Mouse (Mus musculus) left cerebral cortex, adult 2 months (tissue): Measurements from ENCODE around the gene Zc3h18. TPM values are rescaled to one million over a fixed set of nuclear protein-coding genes. Genes with fewer than 3 reads are reported as not detected.

Experiments
- DNase-seq, 2 experiments: peaks; one replicate each; pipeline ENCODE4 v3.0.0; 2021 to 2022; ENCODE audit warnings: low spot score in 2 of 2, mixed read lengths in 1 of 2; ENCODE audit errors: extremely low spot score in 1 of 2
- H3K27ac ChIP-seq: fragments of 200-600 bp; 2 replicates; pipeline ENCODE4 v1.8.1; 2022
- H3K4me3 ChIP-seq: fragments of 200-600 bp; 2 replicates; pipeline ENCODE4 v1.8.1; 2022
- CTCF ChIP-seq: fragments of 200-600 bp; IDR thresholded peaks from 2 replicates; pipeline ENCODE4 v1.8.1; 2022; ENCODE audit warnings: antibody characterized with exemption, mild to moderate bottlenecking, moderate library complexity
- intact Hi-C: fragments of 180-260 bp; cut with DNase I; formaldehyde crosslinking; loops from one replicate; pipeline ENCODE4 v1.15.1; 2025
- long read RNA-seq, 2 experiments: library from polyadenylated mRNA; stranded (forward); transcript quantifications; one replicate each; pipeline ENCODE4 v2.0.0; 2021; ENCODE audit warnings: borderline mapping rate in 2 of 2
- total RNA-seq, 2 experiments: library from RNA; stranded (reverse); gene quantifications; 2 replicates each; pipeline ENCODE4 v1.2.3; 2021

Zc3h18 gene
- total RNA-seq, result 10 to 100 TPM; 42.3 to 45.0 TPM
- long read RNA-seq, experiment 1, transcript Zc3h18-202 (18 exons, 3,705 nt), result major isoform, 40 of 77 reads
- long read RNA-seq, experiment 1, partial matches to known transcripts, result 13 of 77 reads
- long read RNA-seq, experiment 1, other reads (novel, unspliced or antisense), result 21 of 77 reads
- long read RNA-seq, experiment 2, full-length matches to known transcripts, result 25 of 41 reads
- long read RNA-seq, experiment 2, partial matches to known transcripts, result 6 of 41 reads
- long read RNA-seq, experiment 2, other reads (novel, unspliced or antisense), result 10 of 41 reads

GRCm38 (mm10) chr8:122376365-122377231, at the start of gene Zc3h18:
TSS of gene Zc3h18 (plus strand) at chr8:122376609.
- TF ChIP-seq CTCF, result peak; percentile 50
- peak within 1 kb of the TSS; percentile 88 for H3K27ac ChIP-seq
- DNase-seq, result peak; percentile 99 to 100
- peak within 1 kb of the TSS; percentile 75 for H3K4me3 ChIP-seq
- intact Hi-C loops, result loop anchor here (2.0 to 5.0 kb wide), 3 partner anchors 66 to 426 kb away; partner anchors contain the start of genes Ctu2, Mvd and Rnf166

DNA sequence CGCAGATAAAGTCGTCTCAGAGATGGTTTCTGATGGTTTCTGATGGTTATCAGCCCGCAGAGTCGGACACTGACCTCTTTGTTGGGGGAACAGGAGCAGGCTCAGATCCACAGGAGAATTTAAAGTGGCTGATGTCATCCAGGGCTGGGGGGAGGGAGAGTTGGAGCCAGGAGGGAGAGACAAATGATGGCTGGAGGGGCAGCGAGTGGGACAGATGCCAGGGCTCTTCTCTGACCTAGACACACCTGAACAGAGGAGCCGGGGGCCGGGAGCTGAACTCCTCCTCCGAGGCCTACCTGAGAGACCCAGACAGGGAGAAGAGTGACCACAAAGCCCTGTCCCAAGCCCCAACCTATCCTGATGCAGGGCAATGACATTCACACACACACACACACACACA, 47.3 kb upstream of the Zc3h18 start:
- intact Hi-C loops, result no loop called here
- H3K27ac ChIP-seq, result 0 out of 2 replicates have a peak overlapping the region, but pooled peaks have one; percentile 15
- no peak for TF ChIP-seq CTCF
- DNase-seq, result no peak
- H3K4me3 ChIP-seq, result no peak overlapping the region

DNA sequence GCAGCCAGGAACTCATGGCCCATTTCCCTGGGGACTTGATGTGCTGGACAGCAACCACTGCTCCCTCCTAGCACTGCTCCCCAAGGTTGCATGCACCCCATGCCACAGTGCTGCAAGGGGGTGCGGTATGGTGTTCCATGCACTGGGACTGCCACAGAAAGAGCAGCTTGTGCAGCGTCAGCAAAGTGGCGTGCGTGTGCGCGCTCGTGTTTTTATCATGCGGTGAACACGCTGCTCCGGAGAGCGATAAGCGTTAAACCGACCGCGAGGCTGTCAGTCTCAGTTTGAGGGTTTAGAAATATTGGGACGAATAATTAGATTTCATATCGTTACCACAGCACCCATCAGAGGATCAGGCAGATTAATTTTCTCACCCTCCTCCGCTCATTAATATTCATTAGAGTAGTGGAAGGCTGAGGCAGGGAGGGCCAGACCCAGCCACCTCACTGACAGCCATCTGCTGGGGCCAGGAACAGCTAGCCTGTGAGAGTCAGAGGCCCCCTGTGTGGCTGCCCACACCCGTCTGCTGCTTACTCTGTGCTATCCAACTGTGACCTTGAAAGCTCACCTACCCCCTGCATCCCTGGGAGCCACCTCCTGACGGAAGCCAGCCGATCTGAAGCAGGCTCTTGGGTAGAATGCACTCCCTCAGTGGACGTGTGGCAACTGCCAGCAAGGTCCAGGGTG, 46.7 kb upstream of the Zc3h18 start:
- no peak overlapping the region for H3K4me3 ChIP-seq
- TF ChIP-seq CTCF, result no peak
- DNase-seq, result no peak
- intact Hi-C loops, result loop anchor here (5.0 kb wide), 1 partner anchor 352 kb away; no protein-coding TSS in a partner anchor
- H3K27ac ChIP-seq, result no peak overlapping the region

DNA sequence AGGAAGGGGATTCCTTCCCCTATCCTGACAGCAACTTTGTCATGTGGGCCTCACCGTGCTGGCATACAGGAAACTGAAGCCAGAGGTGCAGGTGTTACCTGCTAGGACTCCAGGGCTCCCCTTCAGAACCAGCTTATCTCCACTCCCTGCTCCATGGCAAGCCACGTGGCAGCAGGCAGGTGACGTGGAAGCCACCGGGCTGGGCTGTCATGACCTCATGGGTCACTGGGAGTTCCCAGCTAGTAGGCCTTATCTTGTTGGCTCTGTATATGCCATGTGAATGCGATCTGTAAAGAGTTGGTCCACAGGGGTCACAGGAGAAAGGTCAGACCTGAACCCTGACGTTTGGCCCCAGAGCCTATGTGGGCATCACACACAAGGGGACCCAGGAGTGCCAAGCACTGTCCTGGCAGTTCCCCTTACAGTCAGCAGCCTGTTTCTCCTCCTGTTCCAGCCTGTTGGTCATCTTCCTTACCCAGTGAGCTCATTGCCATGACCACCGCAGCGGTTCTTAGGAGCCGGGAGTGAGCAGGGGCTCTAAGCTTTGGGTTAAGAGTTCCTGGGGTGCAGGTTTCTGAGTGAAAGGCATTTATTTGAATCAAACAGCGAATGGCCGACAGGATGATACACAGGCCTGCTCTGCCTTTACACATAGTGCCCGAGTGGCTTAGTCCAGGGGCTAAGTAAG, 45.8 kb upstream of the Zc3h18 start:
- intact Hi-C loops, result loop anchor here (5.0 kb wide), 1 partner anchor 353 kb away; no protein-coding TSS in a partner anchor
- peak overlapping the region; percentile 30 for H3K27ac ChIP-seq
- DNase-seq, result no peak
- H3K4me3 ChIP-seq, result no peak overlapping the region
- no peak for TF ChIP-seq CTCF

GRCm38 (mm10) chr8:122331134-122331523, 45.3 kb upstream of the Zc3h18 start:
- DNase-seq, result no peak
- peak overlapping the region; percentile 30 for H3K27ac ChIP-seq
- no peak for TF ChIP-seq CTCF
- H3K4me3 ChIP-seq, result no peak overlapping the region
- intact Hi-C loops, result loop anchor here (5.0 kb wide), 1 partner anchor 354 kb away; no protein-coding TSS in a partner anchor

- DNase-seq, result peak; percentile 79 to 86
- TF ChIP-seq CTCF, result peak; percentile 98
- no peak overlapping the region for H3K4me3 ChIP-seq
- intact Hi-C loops, result loop anchor here (1.0 to 5.0 kb wide), 2 partner anchors 60 to 356 kb away; no protein-coding TSS in a partner anchor
- no peak overlapping the region for H3K27ac ChIP-seq
Observed at GRCm38 (mm10) chr8:122332753-122333506, 43.5 kb upstream of the Zc3h18 start.

GRCm38 (mm10) chr8:122333531-122333930, 42.9 kb upstream of the Zc3h18 start:
- H3K27ac ChIP-seq, result no peak overlapping the region
- intact Hi-C loops, result loop anchor here (1.0 to 5.0 kb wide), 2 partner anchors 60 to 356 kb away; no protein-coding TSS in a partner anchor
- no peak for DNase-seq

GRCm38 (mm10) chr8:122334791-122335490, 41.5 kb upstream of the Zc3h18 start:
- no peak for DNase-seq
- H3K27ac ChIP-seq, result no peak overlapping the region
- TF ChIP-seq CTCF, result no peak
- H3K4me3 ChIP-seq, result no peak overlapping the region
- intact Hi-C loops, result loop anchor here (5.0 kb wide), 1 partner anchor 358 kb away; no protein-coding TSS in a partner anchor

More at GRCm38 (mm10) chr8:122333531-122333930, 42.9 kb upstream of the Zc3h18 start:
- no peak overlapping the region for H3K4me3 ChIP-seq
- TF ChIP-seq CTCF, result no peak

DNA sequence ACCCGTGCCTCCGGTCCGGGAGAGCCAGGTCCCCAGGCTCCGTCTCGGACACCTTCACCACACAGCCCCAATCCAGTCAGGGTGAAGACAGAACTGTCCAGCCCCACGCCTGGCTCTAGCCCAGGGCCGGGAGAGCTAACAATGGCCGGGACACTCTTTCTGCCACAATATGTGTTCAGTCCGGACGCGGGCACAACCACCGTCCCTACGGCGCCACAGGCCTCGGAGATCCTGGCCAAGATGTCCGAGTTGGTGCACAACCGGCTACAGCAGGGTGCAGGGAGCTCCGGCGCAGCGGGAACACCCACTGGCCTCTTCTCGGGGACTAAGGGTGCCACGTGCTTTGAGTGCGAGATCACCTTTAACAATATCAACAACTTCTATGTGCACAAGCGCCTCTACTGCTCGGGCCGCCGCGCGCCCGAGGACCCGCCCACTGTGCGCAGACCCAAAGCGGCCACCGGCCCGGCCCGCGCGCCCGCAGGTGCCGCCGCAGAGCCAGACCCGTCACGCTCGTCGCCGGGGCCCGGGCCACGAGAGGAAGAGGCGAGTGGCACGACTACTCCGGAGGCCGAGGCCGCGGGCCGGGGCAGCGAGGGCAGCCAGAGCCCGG, 40.7 kb upstream of the Zc3h18 start:
- Histone ChIP-seq H3K4me3 (peak overlapping the region; percentile 54), H3K27ac (peak overlapping the region; percentile 64)
- TF ChIP-seq CTCF, result no peak
- intact Hi-C loops, result no loop called here
- DNase-seq, result peak in 1 of 2 experiments; percentile 34
